Mouse (Mus musculus) midbrain, embryonic 14.5 days (tissue): ENCODE data around the gene Cyb5r3. TPM values are rescaled to one million over a fixed set of nuclear protein-coding genes. Genes with fewer than 3 reads are reported as not detected.

Experiments used
- ATAC-seq: fragments of 200-750 bp; cut with Nextera tagmentation; 2 replicates; pipeline ENCODE4 v1.8.0; 2017; ENCODE audit warnings: moderate number of reproducible peaks, moderate library complexity; ENCODE audit not compliant: low FRiP score, low TSS enrichment
- DNase-seq: peaks from one replicate; pipeline ENCODE4 v3.0.0-alpha.2; 2015
- H3K27ac ChIP-seq: fragments of 300-500 bp; sonication (generic); replicated peaks from 2 replicates; pipeline ENCODE4 v1.5.1; 2014; ENCODE audit warnings: mild to moderate bottlenecking, low read depth, low read length, moderate library complexity
- H3K27me3 ChIP-seq: fragments of 300-500 bp; sonication (generic); 2 replicates; pipeline ENCODE4 v1.6.1; 2014; ENCODE audit warnings: low read length, control low read depth, mixed read lengths; ENCODE audit not compliant: control insufficient read depth, insufficient read depth
- H3K36me3 ChIP-seq: fragments of 300-500 bp; sonication (generic); 2 replicates; pipeline ENCODE4 v1.6.1; 2014; ENCODE audit warnings: low read length, control low read depth; ENCODE audit not compliant: control insufficient read depth, insufficient read depth
- H3K4me1 ChIP-seq: fragments of 300-500 bp; sonication (generic); 2 replicates; pipeline ENCODE4 v1.6.1; 2014; ENCODE audit warnings: mild to moderate bottlenecking, antibody characterized with exemption, low read length, control low read depth; ENCODE audit not compliant: control insufficient read depth, insufficient read depth
- H3K4me2 ChIP-seq: fragments of 300-500 bp; sonication (generic); 2 replicates; pipeline ENCODE4 v1.6.1; 2014; ENCODE audit warnings: mild to moderate bottlenecking, low read length, moderate library complexity
- H3K4me3 ChIP-seq: fragments of 300-500 bp; sonication (generic); replicated peaks from 2 replicates; pipeline ENCODE4 v1.5.1; 2014; ENCODE audit warnings: low read depth, low read length
- H3K9ac ChIP-seq: fragments of 300-500 bp; sonication (generic); replicated peaks from 2 replicates; pipeline ENCODE4 v1.6.1; 2014; ENCODE audit warnings: mild to moderate bottlenecking, low read length, moderate library complexity
- H3K9me3 ChIP-seq: fragments of 300-500 bp; sonication (generic); 2 replicates; pipeline ENCODE4 v1.6.1; 2016; ENCODE audit warnings: low read length, control low read depth, mixed read lengths; ENCODE audit not compliant: control insufficient read depth
- WGBS: fragments of 180-500 bp; shearing (Covaris S2); extraction: QIAGEN DNeasy Blood & Tissue Kit; methylation state at CpG from one replicate; pipeline ENCODE4 v1.1.7; 2014; 5-methylcytosine and 5-hydroxymethylcytosine counted together
- polyA plus RNA-seq: library from polyadenylated mRNA; unstranded; fragments of >200 nt; fragmentation: Nextera tagmentation; extraction: Ambion mirVana; gene quantifications from 2 replicates; pipeline ENCODE4 v1.2.1, GENCODE M21; 2014

Gene Cyb5r3
- polyA plus RNA-seq, 1 experiment from 2014 or later, result 107 TPM

GRCm38 (mm10) chr15:83111290-83111689 lies 61.1 kb downstream of the Cyb5r3 start:
- Histone ChIP-seq H3K4me3 (no peak overlapping the region), H3K9me3 (no peaks in the 10 kb centered on the region), H3K36me3 (peaks cover 12% of the 10 kb centered on the region; the same call in 1 of the 2 replicates), H3K4me1 (peaks cover 12% of the 10 kb centered on the region; the same call in 1 of the 2 replicates), H3K27me3 (no peaks in the 10 kb centered on the region), H3K27ac (no peak overlapping the region), H3K4me2 (no peak overlapping the region), H3K9ac (no peak overlapping the region)
- DNase-seq (no peak), ATAC-seq (no peak)
- 42% methylated on average over 6 of the region's 6 CpGs for WGBS

GRCm38 (mm10) chr15:83107814-83108213 lies 64.6 kb downstream of the Cyb5r3 start:
- no peak for ATAC-seq
- no peak overlapping the region for H3K9ac ChIP-seq
- no peak overlapping the region for H3K4me2 ChIP-seq
- no peaks in the 10 kb centered on the region for H3K36me3 ChIP-seq
- H3K27ac ChIP-seq, result no peak overlapping the region
- no peak overlapping the region for H3K4me3 ChIP-seq
- peaks cover 3% of the 10 kb centered on the region; the same call in 1 of the 2 replicates for H3K4me1 ChIP-seq
- no peak for DNase-seq
- 16% methylated on average over 6 of the region's 6 CpGs for WGBS
- H3K27me3 ChIP-seq, result no peaks in the 10 kb centered on the region
- H3K9me3 ChIP-seq, result no peaks in the 10 kb centered on the region

GRCm38 (mm10) chr15:83106426-83106825 lies 66.0 kb downstream of the Cyb5r3 start:
- H3K4me2 ChIP-seq, result no peak overlapping the region
- DNase-seq, result no peak
- no peaks in the 10 kb centered on the region for H3K9me3 ChIP-seq
- H3K27ac ChIP-seq, result no peak overlapping the region
- H3K27me3 ChIP-seq, result no peaks in the 10 kb centered on the region
- no peak overlapping the region for H3K9ac ChIP-seq
- ATAC-seq, result no peak
- no peaks in the 10 kb centered on the region for H3K36me3 ChIP-seq
- H3K4me3 ChIP-seq, result no peak overlapping the region
- H3K4me1 ChIP-seq, result peaks cover 3% of the 10 kb centered on the region; the same call in 1 of the 2 replicates
- 90% methylated on average over 6 of the region's 6 CpGs for WGBS

Other genes starting within 250 kb of the Cyb5r3 start
- 17.8 and 18.0 TPM in 2 replicates for gene Tcf20, start 184.7 kb downstream of the Cyb5r3 start, polyA plus RNA-seq
- 1.2 and 2.9 TPM in 2 replicates for gene Nfam1, start 139.3 kb downstream of the Cyb5r3 start, polyA plus RNA-seq
- gene Serhl, start 83.1 kb downstream of the Cyb5r3 start, polyA plus RNA-seq, result 23.1 and 24.7 TPM in 2 replicates
- gene Rrp7a, start 49.8 kb downstream of the Cyb5r3 start, polyA plus RNA-seq, result 57.0 and 62.3 TPM in 2 replicates
- 148 and 174 TPM in 2 replicates for gene Poldip3, start 23.2 kb downstream of the Cyb5r3 start, polyA plus RNA-seq
- gene A4galt, start 79.2 kb upstream of the Cyb5r3 start, polyA plus RNA-seq, result 0.77 and 2.6 TPM in 2 replicates
- 42.2 and 45.0 TPM in 2 replicates for gene Arfgap3, start 177.7 kb upstream of the Cyb5r3 start, polyA plus RNA-seq